8 mouse cellular contexts compared by ENCODE assay signal in the genomic region with DNA sequence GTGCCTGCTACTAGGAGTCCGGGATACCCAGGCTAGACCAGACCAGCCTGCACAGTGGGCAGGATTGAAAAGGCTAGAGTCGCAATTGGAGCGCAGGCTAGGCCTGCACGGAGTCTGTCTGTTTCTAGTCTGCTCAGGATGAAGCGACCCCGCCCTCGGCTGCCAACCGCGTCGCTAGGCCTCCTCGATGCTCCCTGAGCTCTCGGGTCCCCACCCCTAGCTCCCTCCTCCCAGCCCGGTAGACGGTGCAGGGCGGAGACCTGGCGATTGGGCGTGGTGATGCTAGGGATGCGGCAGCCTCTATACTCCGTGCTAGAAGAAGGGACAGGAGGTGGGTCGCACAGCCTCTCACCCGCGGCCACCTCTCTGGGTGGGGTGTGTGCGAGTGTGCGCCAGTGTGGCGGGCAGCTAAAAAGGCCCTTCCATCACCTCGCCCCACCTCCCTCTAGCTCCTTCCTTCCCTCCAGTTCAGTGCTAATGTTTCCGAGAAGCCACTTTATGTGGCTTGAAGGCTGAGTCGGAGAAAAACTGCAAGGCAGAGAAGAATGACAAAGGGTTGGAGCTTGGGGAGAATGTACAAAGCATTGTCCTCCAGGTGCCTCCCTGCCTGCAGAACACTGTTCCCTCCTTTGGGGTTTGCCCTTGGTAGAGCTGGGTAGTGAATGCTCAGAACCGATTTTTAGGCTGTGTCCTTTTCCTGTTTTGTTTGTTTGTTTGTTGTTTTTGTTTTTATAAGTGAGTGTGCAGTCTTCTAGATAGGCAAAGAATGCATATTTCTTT. TPM values are rescaled to one million over a fixed set of nuclear protein-coding genes. Genes with fewer than 3 reads are reported as not detected.
DNase-seq lines count a peak whose midpoint lies in the region; ATAC-seq and TF ChIP-seq lines count a peak whose summit lies in the region.

A gene (minus strand): TSS at position 383 of the 780 bp plus-strand sequence.

- H3K4me1 ChIP-seq in kidney, adult 2 months (ENCODE audit: control insufficient read depth, insufficient read depth, low read length), result no peaks in the 10 kb centered on the region
- H3K4me1 ChIP-seq in neural tube, embryonic 14.5 days (ENCODE audit: control insufficient read depth, insufficient read depth, low read length), result no peaks in the 10 kb centered on the region
- no peaks in the 10 kb centered on the region for H3K4me1 ChIP-seq in thymus, adult 2 months (replicated peaks; ENCODE audit: control insufficient read depth, insufficient read depth, low read length)

- peak; percentile 93 for ATAC-seq in neural tube, embryonic 14.5 days (ENCODE audit: low read depth)

- peak; percentile 14 to 29 for DNase-seq in kidney, postnatal 4 days
- no peak for DNase-seq in kidney, adult 2 months
- DNase-seq in cerebellum, postnatal 10 days, result peak; percentile 52 to 59
- DNase-seq in frontal cortex, postnatal 10 days (ENCODE audit: low spot score in 2 of 2), result peak; percentile 7 to 27
- peak; percentile 19 to 24 for DNase-seq in left cerebral cortex, postnatal 25 days (ENCODE audit: low spot score in 2 of 2)
- DNase-seq in thymus, adult 2 months, result no peak
- DNase-seq in ovary, postnatal 36 days (ENCODE audit: low spot score), result no peak

- 4% methylated on average over 29 of the region's 29 CpGs for WGBS in kidney, adult 2 months
- 2% methylated on average over 29 of the region's 29 CpGs for WGBS in neural tube, embryonic 14.5 days
- WGBS in thymus, adult 2 months, result 4% methylated on average over 29 of the region's 29 CpGs

- no peaks in the 10 kb centered on the region for H3K27me3 ChIP-seq in kidney, adult 2 months (replicated peaks; ENCODE audit: control insufficient read depth, insufficient read depth, low read length)
- 0 out of 2 replicates have a peak, but pooled peaks cover 3% of the 10 kb centered on the region for H3K27me3 ChIP-seq in neural tube, embryonic 14.5 days (ENCODE audit: control insufficient read depth, insufficient read depth, low read length)
- no peaks in the 10 kb centered on the region for H3K27me3 ChIP-seq in thymus, adult 2 months (ENCODE audit: control insufficient read depth, insufficient read depth, low read length)

- no peak within 1 kb of the TSS for H3K27ac ChIP-seq in kidney, adult 2 months (ENCODE audit: insufficient read depth, low read depth, low read length)
- H3K27ac ChIP-seq in neural tube, embryonic 14.5 days (ENCODE audit: low read depth, low read length), result peak within 1 kb of the TSS; percentile 66
- H3K27ac ChIP-seq in thymus, adult 2 months (ENCODE audit: control insufficient read depth, insufficient read depth, low read length), result no peak within 1 kb of the TSS

- intact Hi-C loops in left cerebral cortex, postnatal 25 days (cut with DNase I), result no loop called here

- H3K9me3 ChIP-seq in neural tube, embryonic 14.5 days (ENCODE audit: control insufficient read depth, low read length), result no peaks in the 10 kb centered on the region

- H3K4me3 ChIP-seq in kidney, adult 2 months (ENCODE audit: insufficient read depth, low read depth, low read length), result no peak within 1 kb of the TSS
- H3K4me3 ChIP-seq in neural tube, embryonic 14.5 days (ENCODE audit: low read depth, low read length), result peak within 1 kb of the TSS; percentile 44
- no peak within 1 kb of the TSS for H3K4me3 ChIP-seq in thymus, adult 2 months (ENCODE audit: control insufficient read depth, insufficient read depth, low read length)

- TF ChIP-seq POLR2A in kidney, adult 2 months (IDR thresholded peaks at IDR 0.05; ENCODE audit: low read depth, low read length), result no peak
- TF ChIP-seq POLR2A in thymus, adult 2 months (IDR thresholded peaks at IDR 0.05; ENCODE audit: control insufficient read depth, extremely low read depth, insufficient read depth, low read length, poor library complexity), result no peak

- no peaks in the 10 kb centered on the region for H3K36me3 ChIP-seq in kidney, adult 2 months (ENCODE audit: control insufficient read depth, insufficient read depth, low read length)
- no peaks in the 10 kb centered on the region for H3K36me3 ChIP-seq in neural tube, embryonic 14.5 days (ENCODE audit: control insufficient read depth, insufficient read depth, low read length)
- H3K36me3 ChIP-seq in thymus, adult 2 months (ENCODE audit: control insufficient read depth, insufficient read depth, low read length), result no peaks in the 10 kb centered on the region

- peak within 1 kb of the TSS; percentile 57; the same call in 1 of the 2 replicates for H3K9ac ChIP-seq in neural tube, embryonic 14.5 days (replicated peaks; ENCODE audit: low read depth, low read length)

- H3K4me2 ChIP-seq in neural tube, embryonic 14.5 days (ENCODE audit: low read depth, low read length), result peak within 1 kb of the TSS; percentile 62

- no peak for TF ChIP-seq CTCF in kidney, adult 2 months (conservative IDR thresholded peaks at IDR 0.05; ENCODE audit: insufficient read depth, insufficient read length, low read depth, low read length)
- no peak for TF ChIP-seq CTCF in thymus, adult 2 months (IDR thresholded peaks at IDR 0.05; ENCODE audit: borderline replicate concordance, control insufficient read depth, extremely low read depth, insufficient read depth, low read length, poor library complexity)

RNA-seq across cellular contexts. Expression of the gene that starts here (rescaled TPM):
- 0.01 and 0.08 TPM in 2 replicates for polyA plus RNA-seq in kidney, adult 2 months (2012; rRNA removed)
- 1 to 10 TPM; 3.8 to 4.6 TPM for total RNA-seq in left cerebral cortex, postnatal 25 days (2021)
- polyA plus RNA-seq in neural tube, embryonic 14.5 days (2014; fragmentation: Nextera tagmentation; extraction: Ambion mirVana), result 11.2 and 23.1 TPM in 2 replicates
- 0.06 and 0.24 TPM in 2 replicates for polyA plus RNA-seq in thymus, adult 2 months (2012; rRNA removed)

Comparison
In these comparisons a context has a peak if more than half of its experiments do, and no peak if none do; other contexts are left out.
1. DNase-seq: peak in kidney, postnatal 4 days (2 of 2), cerebellum, postnatal 10 days (2 of 2), frontal cortex, postnatal 10 days (2 of 2) and left cerebral cortex, postnatal 25 days (2 of 2); none in kidney, adult 2 months (single experiment), thymus, adult 2 months (single experiment) and ovary, postnatal 36 days (single experiment).